Mouse (Mus musculus) thymus, adult 2 months (tissue): ENCODE measurements around the gene Exoc4.

Source experiments
- CTCF ChIP-seq: fragments of 200-500 bp; IDR thresholded peaks from 2 replicates; pipeline ENCODE4 v1.5.1; 2012; ENCODE audit warnings: mild to moderate bottlenecking, control low read depth, low read length, moderate library complexity, borderline replicate concordance; ENCODE audit not compliant: control insufficient read depth, poor library complexity, insufficient read depth; ENCODE audit errors: extremely low read depth
- POLR2A ChIP-seq: fragments of 200-500 bp; IDR thresholded peaks from 2 replicates; pipeline ENCODE4 v1.6.1; 2012; ENCODE audit warnings: mild to moderate bottlenecking, low read length, control low read depth, moderate library complexity; ENCODE audit not compliant: control insufficient read depth, poor library complexity, insufficient read depth; ENCODE audit errors: extremely low read depth

GRCm38 (mm10) chr6:33263950-33264349 lies 15.1 kb downstream of the Exoc4 start:
- no peak for TF ChIP-seq CTCF
- no peak for TF ChIP-seq POLR2A
